Mouse (Mus musculus) ES-Bruce4 (cell line): Measurements from ENCODE around the gene Zfp141.

Source experiments
- CTCF ChIP-seq: IDR thresholded peaks from one replicate; pipeline ENCODE4 v1.8.1; 2011; ENCODE audit warnings: low read depth, low read length
- POLR2A ChIP-seq: IDR thresholded peaks from one replicate; pipeline ENCODE4 v1.8.1; 2011; ENCODE audit warnings: low read length; ENCODE audit not compliant: insufficient read depth

DNA sequence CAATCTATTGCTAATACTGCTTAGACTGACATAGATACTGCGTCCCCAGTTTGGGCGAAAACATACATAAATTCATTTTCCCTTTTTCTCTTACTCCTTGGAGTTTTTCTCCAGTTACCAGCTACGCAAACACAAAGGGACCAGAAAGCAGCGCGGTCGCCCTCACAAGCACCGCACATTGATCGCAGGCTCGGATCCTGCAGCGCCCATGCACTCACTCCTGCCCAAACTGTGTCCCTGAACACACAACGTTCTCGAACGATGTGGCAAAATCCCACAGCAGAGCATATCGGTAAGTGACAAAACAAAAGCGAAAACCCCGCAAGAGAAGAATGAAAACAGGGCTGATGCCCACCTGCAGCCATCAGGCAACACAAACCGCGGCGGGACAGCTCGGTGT is 354 bp downstream of the Zfp141 start:
- TF ChIP-seq POLR2A: no peak
- no peak for TF ChIP-seq CTCF
